Mouse (Mus musculus) kidney, adult 2 months (tissue): ENCODE measurements around the gene Efna3.

ENCODE experiments used
- CTCF ChIP-seq: fragments of 200-500 bp; conservative IDR thresholded peaks from 2 replicates; pipeline ENCODE4 v1.5.1; 2011; ENCODE audit warnings: low read depth, mild to moderate bottlenecking, control low read depth, low read length, moderate library complexity, mixed read lengths; ENCODE audit not compliant: insufficient read depth, insufficient read length
- POLR2A ChIP-seq: fragments of 200-500 bp; IDR thresholded peaks from one replicate; pipeline ENCODE4 v1.6.1; 2011; ENCODE audit warnings: low read depth, low read length, control low read depth

GRCm38 (mm10) chr3:89287286-89287685 is 35.5 kb downstream of the Efna3 start:
- TF ChIP-seq POLR2A (no peak), CTCF (no peak)
